Mouse (Mus musculus) embryonic fibroblast, embryonic 13.5 days (primary cell): ENCODE measurements around the gene Clns1a.

Experiments used
- CTCF ChIP-seq: IDR thresholded peaks from 2 replicates; pipeline ENCODE4 v1.5.1; 2011; ENCODE audit warnings: mild to moderate bottlenecking, control low read depth, low read length, moderate library complexity, borderline replicate concordance; ENCODE audit not compliant: insufficient read depth
- POLR2A ChIP-seq: IDR thresholded peaks from 2 replicates; pipeline ENCODE4 v1.6.1; 2011; ENCODE audit warnings: low read depth, mild to moderate bottlenecking, control low read depth, low read length, moderate library complexity

- TF ChIP-seq CTCF (peak; percentile 98), POLR2A (no peak)
Measured at GRCm38 (mm10) chr7:97747787-97748497, 51.5 kb downstream of the Clns1a start.
